Comparison of ENCODE assay signal across 8 mouse cellular contexts in the genomic region with DNA sequence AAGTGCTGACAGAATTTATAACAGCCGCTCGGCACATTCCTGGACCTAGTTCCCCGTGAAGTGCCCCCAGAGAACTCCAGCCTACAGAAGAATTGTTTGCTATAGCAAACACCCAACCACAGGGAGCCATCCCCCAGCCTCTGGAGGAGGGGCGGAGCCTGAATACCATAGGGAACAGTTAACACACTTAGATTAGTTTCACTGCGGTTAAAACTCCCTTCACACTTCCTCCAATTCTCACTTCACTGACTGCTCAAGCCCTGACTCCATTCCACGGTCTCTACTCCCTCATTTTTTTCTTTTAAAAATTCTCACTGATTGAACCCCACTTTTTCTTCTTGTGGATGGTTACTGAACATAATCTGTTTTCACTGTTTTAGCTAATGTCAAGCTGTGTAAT. TPM values are rescaled to one million over a fixed set of nuclear protein-coding genes. Genes with fewer than 3 reads are reported as not detected.
A peak's percentile ranks its signal among the peaks of the same experiment; 100 is the strongest.
DNase-seq lines count a peak whose midpoint lies in the region; ATAC-seq and TF ChIP-seq lines count a peak whose summit lies in the region.
"Had no signal": no experiment of that assay in that cellular context is flagged by ENCODE, and none has a peak within 500 bp of the region (broad histone marks: within the 10 kb centered on the region; RNA-seq: fewer than 3 reads in every experiment).

No protein-coding gene starts in this region.

- H3K4me3 ChIP-seq in limb, embryonic 15.5 days, result no peak overlapping the region
- no peak overlapping the region for H3K4me3 ChIP-seq in myocyte
- no peak overlapping the region for H3K4me3 ChIP-seq in forebrain, embryonic 16.5 days (replicated peaks; ENCODE audit: low read length)
- H3K4me3 ChIP-seq: embryonic facial prominence, embryonic 12.5 days had no signal

- no peak overlapping the region for H3K9ac ChIP-seq in limb, embryonic 15.5 days
- H3K9ac ChIP-seq in forebrain, embryonic 16.5 days (replicated peaks; ENCODE audit: low read depth, low read length), result no peak overlapping the region
- H3K9ac ChIP-seq: embryonic facial prominence, embryonic 12.5 days had no signal

- no peak overlapping the region for H3ac ChIP-seq in myocyte (ENCODE audit: control insufficient read depth, insufficient read length)

- no peaks in the 10 kb centered on the region for H3K9me3 ChIP-seq in limb, embryonic 15.5 days
- H3K9me3 ChIP-seq in forebrain, embryonic 16.5 days (ENCODE audit: control insufficient read depth, low read length), result no peaks in the 10 kb centered on the region
- H3K9me3 ChIP-seq: embryonic facial prominence, embryonic 12.5 days had no signal

- H3K79me2 ChIP-seq in myocyte (ENCODE audit: control insufficient read depth, insufficient read depth), result no peaks in the 10 kb centered on the region

- no peaks in the 10 kb centered on the region; the same call in 1 of the 2 replicates for H3K27me3 ChIP-seq in limb, embryonic 15.5 days
- H3K27me3 ChIP-seq in myocyte (ENCODE audit: control insufficient read depth, insufficient read depth, insufficient read length), result no peaks in the 10 kb centered on the region
- H3K27me3 ChIP-seq in forebrain, embryonic 16.5 days (replicated peaks; ENCODE audit: control insufficient read depth, insufficient read depth, low read length), result no peaks in the 10 kb centered on the region; the same call in 1 of the 2 replicates
- H3K27me3 ChIP-seq: embryonic facial prominence, embryonic 12.5 days had no signal

- H3K36me3 ChIP-seq in limb, embryonic 15.5 days, result no peaks in the 10 kb centered on the region
- no peaks in the 10 kb centered on the region for H3K36me3 ChIP-seq in myocyte (ENCODE audit: control insufficient read depth, insufficient read depth)
- no peaks in the 10 kb centered on the region for H3K36me3 ChIP-seq in forebrain, embryonic 16.5 days (ENCODE audit: control insufficient read depth, insufficient read depth)

- no peak for ATAC-seq in limb, embryonic 15.5 days (ENCODE audit: insufficient number of reproducible peaks, low FRiP score, low TSS enrichment, low read depth)
- no peak for ATAC-seq in forebrain, embryonic 16.5 days

- H3K4me1 ChIP-seq in limb, embryonic 15.5 days, result peaks cover 35% of the 10 kb centered on the region
- peaks cover 12% of the 10 kb centered on the region for H3K4me1 ChIP-seq in forebrain, embryonic 16.5 days (replicated peaks; ENCODE audit: control insufficient read depth, insufficient read depth, low read length)

- 6% methylated on average over 6 of the region's 6 CpGs for WGBS in limb, embryonic 15.5 days
- 27% methylated on average over 6 of the region's 6 CpGs for WGBS in forebrain, embryonic 16.5 days

- H3K27ac ChIP-seq in limb, embryonic 15.5 days, result peak overlapping the region; percentile 90
- H3K27ac ChIP-seq in forebrain, embryonic 16.5 days (ENCODE audit: low read length), result no peak overlapping the region
- H3K27ac ChIP-seq: embryonic facial prominence, embryonic 12.5 days had no signal

- DNase-seq in MEL-GATA-1-ER (ENCODE audit: extremely low read depth, low read depth), result peak; percentile 85
- peak; percentile 50 for DNase-seq in embryo, embryonic 11 days
- DNase-seq in right cerebral cortex, postnatal 14 days, result no peak
- DNase-seq in adrenal gland, postnatal 25 days, result no peak

- 0 out of 2 replicates have a peak overlapping the region, but pooled peaks have one; percentile 17 for H3K4me2 ChIP-seq in limb, embryonic 15.5 days
- H3K4me2 ChIP-seq in myocyte (ENCODE audit: low read depth), result peak overlapping the region; percentile 98
- no peak overlapping the region for H3K4me2 ChIP-seq in forebrain, embryonic 16.5 days (ENCODE audit: low read length)
- H3K4me2 ChIP-seq: embryonic facial prominence, embryonic 12.5 days had no signal

- no peak for TF ChIP-seq POLR2A in myocyte (IDR thresholded peaks at IDR 0.05; ENCODE audit: insufficient read length, low read depth)

TF ChIP-seq in myocyte, 11 proteins besides CTCF, POLR2A, EP300 and RAD21:
- TF ChIP-seq TCF12 (IDR thresholded peaks at IDR 0.05; ENCODE audit: insufficient read depth, poor library complexity, severe bottlenecking) (no peak), SRF (IDR thresholded peaks at IDR 0.05; ENCODE audit: control insufficient read depth, insufficient read length, low read depth) (no peak), CEBPB (IDR thresholded peaks at IDR 0.05; ENCODE audit: insufficient read depth, poor library complexity, severe bottlenecking) (no peak), MAX (IDR thresholded peaks at IDR 0.05; ENCODE audit: low read depth) (no peak), REST (IDR thresholded peaks at IDR 0.05; ENCODE audit: insufficient read depth, insufficient read length) (no peak), USF1 (IDR thresholded peaks at IDR 0.05; ENCODE audit: low read depth) (no peak), MYOG (IDR thresholded peaks at IDR 0.05; ENCODE audit: control insufficient read depth in 1 of 3, insufficient read depth in 1 of 3, insufficient read length in 2 of 3, low read depth in 2 of 3) (no peak), TCF3 (IDR thresholded peaks at IDR 0.05; ENCODE audit: insufficient read length, low read depth) (no peak), POLR2AphosphoS2 (IDR thresholded peaks at IDR 0.05; ENCODE audit: insufficient read length, low read depth) (no peak), MYOD1 (IDR thresholded peaks at IDR 0.05; ENCODE audit: control insufficient read depth in 1 of 3, insufficient read length in 2 of 3, low read depth in 2 of 3) (no peak), E2F4 (IDR thresholded peaks at IDR 0.05; ENCODE audit: insufficient read depth) (no peak)
TF ChIP-seq in myocyte: peak in this region for 0.

RNA-seq across cellular contexts. Expression of gene Stn1, which starts 1.5 kb away (rescaled TPM):
- polyA plus RNA-seq in limb, embryonic 15.5 days (2015; fragmentation: Nextera tagmentation; extraction: Ambion mirVana), result 52.2 and 52.7 TPM in 2 replicates
- 43.9 TPM for polyA plus RNA-seq in myocyte (2012; fragmentation: generic; extraction: Trizol)
- 30.0 and 34.0 TPM in 2 replicates for polyA plus RNA-seq in forebrain, embryonic 16.5 days (2015; fragmentation: Nextera tagmentation; extraction: Ambion mirVana)
- total RNA-seq in adrenal gland, postnatal 25 days (2021), result 14.1 and 17.3 TPM in 2 replicates

RNA-seq across cellular contexts. Expression of gene Slk, which starts 40.7 kb away (rescaled TPM):
- 12.9 TPM in 2 replicates for polyA plus RNA-seq in limb, embryonic 15.5 days (2015; fragmentation: Nextera tagmentation; extraction: Ambion mirVana)
- polyA plus RNA-seq in myocyte (2012; fragmentation: generic; extraction: Trizol), result 12.1 TPM
- polyA plus RNA-seq in forebrain, embryonic 16.5 days (2015; fragmentation: Nextera tagmentation; extraction: Ambion mirVana), result 7.5 and 7.8 TPM in 2 replicates
- 49.2 and 56.9 TPM in 2 replicates for total RNA-seq in adrenal gland, postnatal 25 days (2021)

Comparison
In these comparisons a context has a peak if more than half of its experiments do, and no peak if none do; other contexts are left out.
1. DNase-seq: peak in MEL-GATA-1-ER (single experiment) and embryo, embryonic 11 days (single experiment); none in right cerebral cortex, postnatal 14 days (single experiment) and adrenal gland, postnatal 25 days (single experiment).